Mouse (Mus musculus) intestine, postnatal 0 days (tissue): Measurements from ENCODE around the gene Olfr287. TPM values are rescaled to one million over a fixed set of nuclear protein-coding genes. Genes with fewer than 3 reads are reported as not detected.

Experiments used
- ATAC-seq: fragments of 200-750 bp; cut with Nextera tagmentation; 2 replicates; pipeline ENCODE4 v1.8.0; 2017; ENCODE audit warnings: mild to moderate bottlenecking, moderate TSS enrichment, moderate library complexity
- H3K27ac ChIP-seq: fragments of 300-500 bp; sonication (generic); 2 replicates; pipeline ENCODE4 v1.5.1; 2014; ENCODE audit warnings: mild to moderate bottlenecking, low read depth, low read length, moderate library complexity
- H3K27me3 ChIP-seq: fragments of 300-500 bp; sonication (generic); replicated peaks from 2 replicates; pipeline ENCODE4 v1.6.1; 2014; ENCODE audit warnings: low read length, mixed read lengths; ENCODE audit not compliant: control insufficient read depth, insufficient read depth
- H3K36me3 ChIP-seq: fragments of 300-500 bp; sonication (generic); 2 replicates; pipeline ENCODE4 v1.6.1; 2014; ENCODE audit warnings: mild to moderate bottlenecking, moderate library complexity; ENCODE audit not compliant: control insufficient read depth, insufficient read depth
- H3K4me1 ChIP-seq: fragments of 300-500 bp; sonication (generic); replicated peaks from 2 replicates; pipeline ENCODE4 v1.6.1; 2014; ENCODE audit warnings: antibody characterized with exemption, low read length, mixed read lengths; ENCODE audit not compliant: control insufficient read depth, insufficient read depth
- H3K4me2 ChIP-seq: fragments of 300-500 bp; sonication (generic); replicated peaks from 2 replicates; pipeline ENCODE4 v1.6.1; 2014; ENCODE audit warnings: low read depth, mild to moderate bottlenecking, moderate library complexity
- H3K4me3 ChIP-seq: fragments of 300-500 bp; sonication (generic); 2 replicates; pipeline ENCODE4 v1.5.1; 2014; ENCODE audit warnings: low read depth, low read length
- H3K9ac ChIP-seq: fragments of 300-500 bp; sonication (generic); 2 replicates; pipeline ENCODE4 v1.6.1; 2014; ENCODE audit warnings: mild to moderate bottlenecking, low read depth, low read length
- H3K9me3 ChIP-seq: fragments of 300-500 bp; sonication (generic); 2 replicates; pipeline ENCODE4 v1.6.1; 2016; ENCODE audit warnings: mixed run types; ENCODE audit not compliant: control insufficient read depth
- CTCF ChIP-seq: sonication (generic); IDR thresholded peaks from 2 replicates; pipeline ENCODE4 v1.5.1; 2016; ENCODE audit warnings: low read depth, mild to moderate bottlenecking, control low read depth, antibody characterized with exemption, moderate library complexity
- WGBS: fragments of 180-500 bp; shearing (Covaris S2); extraction: QIAGEN DNeasy Blood & Tissue Kit; methylation state at CpG from one replicate; pipeline ENCODE4 v1.1.7; 2014; 5-methylcytosine and 5-hydroxymethylcytosine counted together
- polyA plus RNA-seq: library from polyadenylated mRNA; unstranded; fragments of >200 nt; fragmentation: Nextera tagmentation; extraction: Ambion mirVana; gene quantifications from 2 replicates; pipeline ENCODE4 v1.2.1, GENCODE M21; 2015

Olfr287 gene
- polyA plus RNA-seq, 1 experiment from 2014 or later: not detected

GRCm38 (mm10) chr15:98181856-98182570 lies 38.8 kb downstream of the Olfr287 start:
- ATAC-seq: no peak
- H3K4me2 ChIP-seq: no peak overlapping the region
- H3K27me3 ChIP-seq: 0 out of 2 replicates have a peak, but pooled peaks cover 12% of the 10 kb centered on the region
- no peaks in the 10 kb centered on the region for H3K4me1 ChIP-seq
- no peak overlapping the region for H3K4me3 ChIP-seq
- no peaks in the 10 kb centered on the region for H3K9me3 ChIP-seq
- no peak overlapping the region for H3K27ac ChIP-seq
- 63% methylated on average over 12 of the region's 12 CpGs for WGBS
- no peak for TF ChIP-seq CTCF
- H3K9ac ChIP-seq: no peak overlapping the region
- H3K36me3 ChIP-seq: no peaks in the 10 kb centered on the region

GRCm38 (mm10) chr15:98181132-98181711 lies 39.6 kb downstream of the Olfr287 start:
- Histone ChIP-seq H3K36me3 (no peaks in the 10 kb centered on the region), H3K4me3 (peak overlapping the region; percentile 49), H3K4me1 (no peaks in the 10 kb centered on the region), H3K27me3 (0 out of 2 replicates have a peak, but pooled peaks cover 12% of the 10 kb centered on the region), H3K4me2 (peak overlapping the region; percentile 81), H3K27ac (no peak overlapping the region), H3K9me3 (no peaks in the 10 kb centered on the region), H3K9ac (peak overlapping the region; percentile 46)
- ATAC-seq: peak; percentile 97
- WGBS: under 1% methylated on average over 30 of the region's 30 CpGs
- peak; percentile 89 for TF ChIP-seq CTCF

GRCm38 (mm10) chr15:98180567-98181131 lies 40.2 kb downstream of the Olfr287 start:
- no peak for ATAC-seq
- TF ChIP-seq CTCF: no peak
- Histone ChIP-seq H3K9me3 (no peaks in the 10 kb centered on the region), H3K4me2 (peak overlapping the region; percentile 81), H3K4me1 (no peaks in the 10 kb centered on the region), H3K27me3 (0 out of 2 replicates have a peak, but pooled peaks cover 12% of the 10 kb centered on the region), H3K9ac (peak overlapping the region; percentile 46; the same call in 1 of the 2 replicates), H3K27ac (no peak overlapping the region), H3K4me3 (peak overlapping the region; percentile 49), H3K36me3 (no peaks in the 10 kb centered on the region)
- WGBS: 10% methylated on average over 26 of the region's 26 CpGs

- Histone ChIP-seq H3K4me3 (no peak overlapping the region), H3K36me3 (no peaks in the 10 kb centered on the region), H3K27me3 (0 out of 2 replicates have a peak, but pooled peaks cover 12% of the 10 kb centered on the region), H3K4me2 (no peak overlapping the region), H3K27ac (no peak overlapping the region), H3K9ac (no peak overlapping the region), H3K4me1 (no peaks in the 10 kb centered on the region), H3K9me3 (no peaks in the 10 kb centered on the region)
- no peak for TF ChIP-seq CTCF
- 54% methylated on average over 3 of the region's 3 CpGs for WGBS
- no peak for ATAC-seq
These were observed 43.5 kb downstream of the Olfr287 start for GRCm38 (mm10) chr15:98177320-98177719.

GRCm38 (mm10) chr15:98173821-98174220 lies 47.0 kb downstream of the Olfr287 start:
- H3K27me3 ChIP-seq: peaks cover 15% of the 10 kb centered on the region
- 37% methylated on average over 8 of the region's 8 CpGs for WGBS
- H3K9me3 ChIP-seq: no peaks in the 10 kb centered on the region
- no peaks in the 10 kb centered on the region for H3K36me3 ChIP-seq
- ATAC-seq: no peak
- no peak overlapping the region for H3K9ac ChIP-seq
- H3K4me2 ChIP-seq: no peak overlapping the region
- no peak overlapping the region for H3K4me3 ChIP-seq
- no peak overlapping the region for H3K27ac ChIP-seq
- no peaks in the 10 kb centered on the region for H3K4me1 ChIP-seq
- peak; percentile 74 for TF ChIP-seq CTCF

- no peaks in the 10 kb centered on the region for H3K4me1 ChIP-seq
- H3K27ac ChIP-seq: no peak overlapping the region
- no peak overlapping the region for H3K4me2 ChIP-seq
- no peak overlapping the region for H3K9ac ChIP-seq
- H3K27me3 ChIP-seq: peaks cover 32% of the 10 kb centered on the region
- peak; percentile 66 for ATAC-seq
- H3K9me3 ChIP-seq: no peaks in the 10 kb centered on the region
- no peak for TF ChIP-seq CTCF
- no peaks in the 10 kb centered on the region for H3K36me3 ChIP-seq
- 47% methylated on average over 5 of the region's 5 CpGs for WGBS
- no peak overlapping the region for H3K4me3 ChIP-seq
These were observed 48.7 kb downstream of the Olfr287 start for GRCm38 (mm10) chr15:98172113-98172512.
